Mouse (Mus musculus) gastrocnemius, postnatal 14 days (tissue): ENCODE measurements around the gene Cadm2. TPM values are rescaled to one million over a fixed set of nuclear protein-coding genes. Genes with fewer than 3 reads are reported as not detected.

Source experiments
- DNase-seq: peaks from one replicate; pipeline ENCODE4 v3.0.0; 2021; ENCODE audit warnings: mixed read lengths
- intact Hi-C: fragments of 180-260 bp; cut with DNase I; formaldehyde crosslinking; loops from one replicate; pipeline ENCODE4 v1.15.1; 2025; ENCODE audit warnings: low total_unique reads
- total RNA-seq, 2 experiments: library from RNA; stranded (reverse); gene quantifications; 2 replicates each; pipeline ENCODE4 v1.2.3; 2021

Cadm2 gene
- total RNA-seq, 2 experiments from 2014 or later = 0.59 to 1.2 TPM

DNA sequence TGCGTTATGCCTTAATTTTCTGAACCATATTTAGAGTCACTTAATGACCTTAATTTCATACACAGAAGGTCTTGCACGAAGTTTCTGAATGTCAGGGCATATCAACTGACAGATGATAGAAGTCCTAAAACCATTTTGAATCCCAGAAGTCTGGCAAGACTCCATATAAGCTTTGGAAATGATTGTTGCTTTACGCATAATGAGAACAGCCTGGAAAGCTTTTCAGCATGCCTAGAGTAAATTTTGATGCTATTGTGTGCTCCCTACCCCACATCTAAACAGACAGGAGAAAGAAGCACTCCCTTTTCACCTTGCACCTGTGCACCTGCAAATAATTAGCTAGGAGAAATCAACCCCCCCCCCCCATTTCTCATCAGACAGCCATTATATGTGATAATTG, 102.4 kb downstream of the Cadm2 start:
- DNase-seq = no peak
- intact Hi-C loops = no loop called here

DNA sequence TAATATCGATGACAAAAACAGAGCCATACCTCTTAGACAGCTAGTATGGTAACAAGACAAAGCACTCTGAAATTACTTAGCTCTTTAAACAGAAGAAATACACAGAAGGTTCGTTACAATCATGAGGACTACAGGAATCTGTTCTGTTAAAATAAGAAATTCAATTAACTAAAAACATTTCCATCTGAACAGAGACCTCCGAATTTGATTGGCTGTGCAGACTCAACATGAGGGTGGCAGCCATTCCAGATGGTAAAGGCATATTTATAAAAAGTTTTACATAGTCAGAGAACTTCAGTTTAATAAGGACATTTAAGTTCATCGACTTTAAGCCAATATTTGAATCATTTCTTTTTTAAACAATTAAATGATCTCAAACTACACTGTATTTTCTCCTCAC, 105.2 kb downstream of the Cadm2 start:
- no peak for DNase-seq
- intact Hi-C loops = no loop called here

DNA sequence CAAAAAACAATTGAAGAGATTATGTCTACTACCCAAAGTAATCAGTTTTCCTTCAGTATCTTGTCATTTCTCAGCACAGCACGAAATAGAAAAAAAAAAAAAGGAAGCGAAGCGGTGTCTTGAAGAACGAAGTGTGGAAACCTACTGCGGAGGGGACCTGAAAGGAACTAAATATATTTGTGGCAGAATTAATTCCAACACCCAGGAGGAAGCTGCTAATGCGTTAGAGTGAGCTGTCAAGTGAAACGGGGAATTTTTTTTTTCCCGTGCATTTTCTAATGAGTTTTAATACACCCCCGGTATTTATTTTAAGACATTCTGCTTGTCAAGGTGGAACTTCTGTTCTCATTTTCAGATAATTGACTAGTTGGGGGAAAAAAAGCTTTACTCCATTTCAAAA, 111.6 kb downstream of the Cadm2 start:
- no peak for DNase-seq
- intact Hi-C loops = no loop called here

DNA sequence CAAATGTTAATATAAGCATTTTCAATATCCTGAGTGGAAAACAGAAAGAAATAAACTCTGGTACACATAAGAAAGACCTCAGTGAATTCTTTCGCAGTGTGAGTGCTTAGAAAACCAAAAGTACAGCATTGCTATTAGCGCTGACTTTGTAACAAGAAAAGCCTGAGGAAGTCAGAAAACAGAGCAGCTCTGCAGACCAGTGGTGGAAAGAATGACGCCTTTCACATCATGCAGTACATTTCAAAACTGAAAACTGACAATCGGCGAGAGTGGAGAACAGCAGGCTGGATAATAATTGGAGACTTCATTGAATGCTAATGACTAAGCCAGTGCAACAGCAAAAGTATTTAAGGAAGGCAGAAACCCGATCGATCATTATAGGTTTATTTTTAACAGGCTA, 138.2 kb downstream of the Cadm2 start:
- intact Hi-C loops = no loop called here

DNA sequence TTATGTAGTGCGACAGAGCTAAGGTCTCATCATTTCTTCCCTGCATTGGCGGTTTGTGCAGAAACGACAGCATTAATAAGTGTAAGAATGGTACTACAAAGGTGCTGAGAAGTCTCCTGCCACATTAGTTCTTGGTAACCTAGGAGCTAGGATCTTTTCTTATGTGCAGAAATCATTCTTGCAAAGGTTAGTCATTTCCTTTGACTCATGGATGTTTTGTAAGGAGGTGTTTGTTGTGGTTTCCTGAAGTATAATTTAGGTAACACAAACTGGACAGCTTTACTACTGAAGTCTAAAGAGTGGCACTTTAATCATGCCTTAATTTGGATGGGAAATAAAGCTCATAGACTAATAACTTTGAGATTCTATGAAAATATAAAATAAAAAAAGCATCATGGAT, 153.7 kb downstream of the Cadm2 start:
- no peak for DNase-seq
- intact Hi-C loops = no loop called here

More for the DNA sequence above, 138.2 kb downstream of the Cadm2 start:
- no peak for DNase-seq

DNA sequence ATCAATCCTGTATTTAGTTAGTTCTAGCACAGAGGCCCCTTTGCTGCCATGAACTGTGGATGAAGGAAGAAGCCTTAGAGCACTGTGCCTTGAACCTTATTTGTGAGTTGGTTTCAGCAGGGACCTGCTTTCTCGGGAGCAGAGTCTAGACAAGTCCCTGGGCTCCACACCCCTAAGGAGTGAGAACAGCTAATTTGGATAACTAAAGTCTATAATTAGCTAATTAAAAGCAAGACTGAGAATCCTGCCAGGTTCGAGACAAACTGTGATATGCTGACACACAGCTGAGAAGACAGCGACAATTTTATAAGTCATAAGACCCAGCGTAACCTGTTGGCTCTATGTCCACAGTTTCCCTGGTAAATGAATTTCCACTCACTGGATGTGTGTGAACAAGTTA, 184.4 kb downstream of the Cadm2 start:
- intact Hi-C loops = no loop called here
- no peak for DNase-seq

DNA sequence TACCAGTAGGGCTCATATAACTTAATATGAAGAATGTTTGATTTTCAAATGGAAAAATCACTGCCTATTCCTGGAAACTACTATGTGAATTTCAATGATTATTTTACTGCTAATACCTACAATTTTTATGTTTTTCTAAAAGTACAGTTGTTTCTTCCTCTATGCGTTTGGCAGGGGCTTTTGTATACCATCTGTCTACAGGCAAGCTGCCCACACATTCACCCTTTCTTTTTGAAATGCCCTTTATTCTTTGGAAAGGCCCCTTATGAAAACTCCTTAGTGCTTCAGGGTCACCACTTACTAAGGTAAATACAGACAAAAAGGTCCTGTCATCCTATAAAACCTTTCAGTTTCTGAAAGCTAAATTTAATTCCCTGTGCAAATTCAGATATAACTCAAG, 195.3 kb downstream of the Cadm2 start:
- no peak for DNase-seq
- intact Hi-C loops = no loop called here

DNA sequence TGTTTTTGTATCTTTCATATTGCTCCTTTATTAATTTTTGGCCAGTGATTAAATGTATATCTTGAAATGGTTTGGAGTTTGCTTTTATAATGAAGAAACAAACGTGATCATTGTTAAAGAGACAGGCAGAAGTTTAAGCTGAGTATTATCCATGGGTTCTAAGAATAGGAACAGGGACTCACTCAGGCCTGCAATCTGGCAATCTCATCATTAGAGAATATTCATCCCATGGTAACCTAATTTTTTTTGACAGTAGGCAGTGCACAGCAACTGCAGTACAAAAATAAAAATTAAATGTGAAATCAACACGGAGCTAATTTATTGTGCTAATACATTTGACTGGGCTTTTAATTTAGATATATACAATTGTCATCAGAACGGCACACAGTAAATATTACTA, 209.8 kb downstream of the Cadm2 start:
- DNase-seq = no peak
- intact Hi-C loops = no loop called here

DNA sequence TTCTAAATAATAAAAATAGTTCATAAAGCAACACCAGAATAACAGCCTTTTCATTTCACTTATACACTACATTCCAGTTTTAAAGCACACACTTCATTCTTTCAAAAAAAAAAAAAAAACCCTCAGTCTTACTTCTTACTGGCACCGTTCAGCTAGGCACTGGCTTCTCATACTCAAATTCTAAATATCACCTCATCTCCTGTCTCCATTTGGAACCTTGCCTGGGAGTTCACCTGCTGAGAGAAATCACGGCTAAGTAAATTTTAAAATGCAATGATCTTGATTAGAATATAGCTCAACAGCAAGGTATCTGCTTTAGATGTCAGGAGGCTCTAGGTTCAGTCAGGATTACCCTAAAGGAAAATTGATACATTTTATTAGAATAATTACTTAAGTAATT, 210.2 kb downstream of the Cadm2 start:
- no peak for DNase-seq
- intact Hi-C loops = no loop called here

DNA sequence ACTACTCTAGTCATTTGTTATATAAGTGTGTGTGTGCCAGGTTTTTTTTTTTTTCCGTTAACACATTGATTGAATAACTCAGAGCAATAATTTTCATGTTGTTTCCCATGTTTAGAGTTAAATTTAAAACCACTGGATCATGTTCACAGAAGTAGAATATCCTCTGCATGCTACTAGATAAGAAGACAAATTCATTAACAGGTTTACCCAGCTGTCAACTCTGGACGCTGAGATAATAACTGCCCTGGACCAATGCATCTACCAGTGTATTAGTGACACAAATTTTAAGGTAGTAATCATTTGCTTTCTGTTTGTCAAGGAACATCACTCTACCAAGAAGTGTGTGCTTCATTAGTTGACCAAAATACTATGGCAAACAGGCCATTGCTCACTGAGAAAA, 253.0 kb downstream of the Cadm2 start:
- intact Hi-C loops = no loop called here
- DNase-seq = no peak

DNA sequence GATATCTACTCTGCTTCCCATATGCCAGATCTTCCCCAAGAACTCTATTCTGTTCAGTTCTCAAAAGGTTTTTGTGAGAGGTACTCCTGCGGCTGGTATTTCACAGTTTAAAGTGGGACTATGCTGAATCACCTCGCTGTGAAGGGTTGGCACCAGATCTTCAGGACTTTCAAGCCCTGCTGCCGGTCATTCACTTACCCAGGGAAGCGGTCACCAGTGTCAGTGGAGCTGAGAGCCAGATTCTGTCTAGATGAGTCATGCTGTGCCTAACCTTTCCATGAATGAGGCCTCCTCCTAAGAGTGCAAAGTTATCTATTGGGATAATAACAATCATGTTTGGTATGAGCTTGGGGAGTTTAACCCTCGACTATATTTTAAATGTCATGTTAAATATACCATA, 272.7 kb downstream of the Cadm2 start:
- intact Hi-C loops = no loop called here
- DNase-seq = no peak

DNA sequence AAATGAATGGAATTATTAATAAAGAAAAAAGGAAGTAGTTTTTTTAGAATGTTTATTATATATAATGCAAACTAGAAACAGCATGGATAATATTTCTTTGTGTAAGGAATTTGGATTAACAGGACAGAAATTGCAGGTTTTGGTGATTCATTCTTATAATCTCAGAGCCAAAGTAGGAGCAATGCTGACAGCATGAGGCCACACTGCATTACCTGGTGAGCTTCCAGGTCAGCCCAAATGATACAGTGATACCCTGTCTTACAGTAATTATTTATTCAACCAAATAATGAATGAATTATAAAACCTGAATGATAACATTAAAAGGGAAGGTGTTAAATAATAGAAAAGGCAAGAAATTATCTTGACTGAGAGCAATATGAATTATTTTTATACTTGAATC, 273.1 kb downstream of the Cadm2 start:
- intact Hi-C loops = no loop called here
- no peak for DNase-seq

DNA sequence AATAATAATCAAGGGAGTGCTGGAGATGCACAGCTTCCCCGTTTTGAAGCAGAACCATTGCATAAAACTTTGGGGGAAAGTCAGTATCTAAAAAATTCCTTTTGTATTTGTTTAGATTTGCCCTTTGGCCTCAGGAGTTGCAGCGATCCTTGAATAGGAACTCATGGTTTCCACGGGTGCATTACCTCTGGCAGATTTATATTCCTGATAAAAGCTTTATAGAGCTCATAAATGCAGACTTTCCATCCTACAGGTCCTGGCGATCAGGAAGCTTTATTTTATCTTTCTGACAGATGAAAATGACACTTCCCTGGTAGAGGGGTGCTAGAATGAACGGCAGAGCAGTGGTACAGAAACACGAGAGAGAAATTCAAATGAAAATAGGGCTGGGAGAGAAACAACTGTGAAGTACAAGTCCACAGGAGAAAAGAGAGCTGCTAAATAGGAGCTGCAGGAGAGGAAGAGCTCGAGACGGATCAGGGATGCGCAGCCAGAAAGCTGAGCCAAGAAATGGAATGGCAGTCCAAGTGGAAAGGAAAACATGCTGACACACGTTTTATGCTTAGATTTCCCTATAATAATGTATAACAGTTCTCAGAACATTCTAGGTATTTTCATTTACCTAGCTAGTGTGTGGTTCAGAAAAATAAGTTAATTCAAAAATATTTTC, 274.0 kb downstream of the Cadm2 start:
- DNase-seq = no peak
- intact Hi-C loops = no loop called here

DNA sequence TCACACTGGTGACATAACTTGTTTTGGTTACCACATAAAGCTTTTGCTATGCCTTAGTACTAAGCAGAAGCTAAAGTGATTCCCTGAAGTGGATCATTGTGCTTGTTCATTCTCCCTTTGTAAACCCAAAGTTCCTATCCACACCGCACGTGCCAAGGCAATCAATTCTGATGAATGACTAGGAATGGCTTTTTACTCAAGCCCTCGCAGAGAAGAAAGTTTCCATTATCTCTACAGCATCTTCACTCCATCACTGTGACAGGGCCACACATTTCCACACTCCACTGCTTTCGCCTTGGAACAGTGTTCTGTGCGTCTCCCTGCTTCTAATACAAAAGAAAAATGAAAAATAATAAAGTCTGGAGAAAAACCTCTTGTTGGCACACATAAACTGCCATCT, 276.5 kb downstream of the Cadm2 start:
- intact Hi-C loops = no loop called here
- no peak for DNase-seq

DNA sequence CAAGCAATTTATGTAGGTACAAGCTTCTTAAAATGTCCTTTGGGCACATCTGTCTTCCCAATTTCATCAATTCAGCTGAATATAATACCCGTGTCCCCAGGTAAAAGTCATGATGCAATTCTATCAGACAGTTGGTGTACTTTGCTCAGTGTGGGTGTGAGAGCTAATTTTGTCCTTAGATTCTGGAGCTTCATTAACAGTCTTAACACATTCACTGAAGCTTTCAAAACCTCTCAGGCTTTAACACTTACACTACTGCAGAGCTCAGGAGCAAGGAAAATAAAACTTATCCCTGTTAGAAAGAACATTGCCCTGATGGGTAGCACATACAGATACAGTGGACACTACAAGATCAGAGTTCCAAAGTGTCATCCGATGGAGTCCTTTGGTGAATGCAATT, 309.7 kb downstream of the Cadm2 start:
- intact Hi-C loops = no loop called here
- no peak for DNase-seq

DNA sequence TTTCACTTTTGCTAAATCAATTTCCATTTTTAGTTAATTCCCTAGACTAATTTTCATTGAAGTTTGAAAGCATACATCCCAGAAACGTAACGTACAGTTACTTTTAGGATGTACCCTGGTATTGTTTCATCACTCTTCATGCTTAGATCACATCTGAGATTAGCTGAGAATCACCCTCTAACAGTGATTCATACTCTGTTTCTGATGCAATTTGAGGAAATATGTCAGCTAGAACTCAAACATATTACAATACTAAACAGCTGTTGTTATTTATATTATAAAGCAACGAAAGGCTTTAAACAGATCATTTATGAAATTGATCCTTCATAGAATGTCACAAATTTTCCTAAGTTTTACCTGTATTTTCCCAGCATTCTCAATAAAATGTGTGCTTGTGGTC, 336.0 kb downstream of the Cadm2 start:
- DNase-seq = no peak
- intact Hi-C loops = no loop called here

DNA sequence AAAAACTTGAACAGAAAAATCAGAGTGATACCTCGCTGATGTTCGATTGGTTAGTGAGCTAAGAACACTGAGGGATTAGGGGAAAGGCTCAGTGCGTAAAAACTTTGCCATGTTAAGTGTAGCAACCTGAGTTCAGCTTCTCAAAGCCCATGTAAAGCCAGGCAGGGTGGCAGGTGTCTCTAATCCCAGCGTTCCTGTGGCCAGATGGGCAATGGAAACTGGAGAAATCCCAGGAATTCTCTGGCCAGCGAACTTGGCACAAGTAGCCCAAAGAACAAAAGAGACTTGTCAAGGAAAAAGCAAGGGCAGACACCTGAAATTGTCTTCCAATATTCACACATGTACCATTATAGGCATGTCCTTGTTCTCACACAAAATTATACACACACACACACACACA, 377.1 kb downstream of the Cadm2 start:
- no peak for DNase-seq
- intact Hi-C loops = no loop called here

DNA sequence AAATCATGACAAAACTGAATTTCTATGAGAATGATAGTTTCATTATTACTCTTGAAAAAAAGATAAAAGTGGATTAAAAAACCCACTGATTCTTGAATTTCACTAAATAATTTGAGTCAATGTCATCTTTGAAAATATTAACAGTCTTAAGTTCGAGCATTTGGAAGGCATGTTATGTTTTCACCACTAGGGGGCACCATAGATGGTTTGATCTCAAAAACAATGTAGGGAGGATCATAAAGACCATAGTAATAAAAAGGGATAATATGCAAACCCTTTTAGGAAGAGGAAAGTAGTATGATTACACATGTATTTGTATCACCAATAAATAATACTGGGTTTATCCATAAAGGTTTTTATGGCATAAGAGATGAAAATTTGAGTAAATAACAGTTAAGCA, 385.8 kb downstream of the Cadm2 start:
- intact Hi-C loops = no loop called here

DNA sequence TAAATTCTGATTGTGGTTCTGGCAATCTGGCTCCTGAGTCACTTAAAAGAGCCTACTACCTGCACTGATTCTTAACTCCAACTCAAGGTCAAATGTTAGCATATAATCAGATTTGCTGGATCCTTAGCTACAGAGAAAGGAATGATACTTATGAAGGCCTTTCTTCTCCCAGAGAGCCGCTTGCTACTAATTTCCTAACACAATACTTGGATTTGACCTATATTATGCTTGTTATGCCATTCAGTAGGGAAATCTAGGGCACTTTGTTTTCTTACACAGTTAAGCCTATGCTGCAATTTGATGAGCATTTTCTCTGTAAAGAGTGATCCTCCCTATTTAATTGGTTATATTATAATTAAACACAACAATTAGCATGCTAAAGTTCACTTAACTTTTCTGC, 394.0 kb downstream of the Cadm2 start:
- DNase-seq = no peak
- intact Hi-C loops = no loop called here

More for the DNA sequence above, 385.8 kb downstream of the Cadm2 start:
- no peak for DNase-seq

DNA sequence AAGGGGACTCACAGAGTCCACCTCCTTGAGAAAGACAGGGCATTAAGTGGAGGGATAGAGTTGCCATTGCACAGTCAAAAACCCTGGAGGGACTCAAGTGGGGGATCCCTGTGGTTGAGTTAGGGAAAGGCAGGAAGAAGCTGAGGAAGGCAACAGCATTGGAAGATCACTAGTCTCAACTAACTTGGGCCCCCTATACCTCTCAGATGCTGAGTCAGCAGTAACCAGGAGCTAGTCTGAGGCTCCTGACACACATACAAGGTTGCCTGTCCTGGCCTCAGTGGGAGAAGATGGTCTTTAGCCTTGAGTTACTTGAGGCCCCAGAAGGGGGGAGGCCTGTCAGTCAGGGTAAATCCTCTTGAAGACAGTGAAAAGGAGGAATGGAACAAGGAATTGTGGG, 417.4 kb downstream of the Cadm2 start:
- no peak for DNase-seq
- intact Hi-C loops = no loop called here

DNA sequence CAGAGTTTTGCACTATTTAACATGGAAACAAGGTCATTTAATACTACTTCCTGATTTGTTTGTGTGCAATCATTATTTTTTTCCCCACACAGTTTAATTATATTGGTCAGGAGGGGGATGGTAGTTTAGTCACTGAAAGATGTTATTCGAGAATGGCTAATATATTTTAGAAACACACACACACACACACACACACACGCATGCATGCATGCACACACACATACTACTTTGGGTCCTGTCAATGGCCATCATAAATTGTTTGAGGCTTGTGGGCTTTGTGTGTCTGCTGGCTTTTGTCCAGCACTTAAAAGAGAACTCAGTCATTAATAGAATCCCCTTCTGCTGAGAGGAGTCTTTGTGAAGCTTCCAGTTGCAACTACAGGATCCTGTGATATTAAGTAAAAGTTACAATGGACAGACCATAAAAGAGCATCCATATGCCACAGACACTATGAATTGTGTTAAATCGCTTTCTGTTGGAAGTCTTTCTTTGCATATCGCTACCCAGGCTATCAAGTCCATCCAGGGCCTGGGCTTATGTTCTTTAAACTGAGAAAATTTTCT, 427.8 kb downstream of the Cadm2 start:
- no peak for DNase-seq
- intact Hi-C loops = no loop called here

DNA sequence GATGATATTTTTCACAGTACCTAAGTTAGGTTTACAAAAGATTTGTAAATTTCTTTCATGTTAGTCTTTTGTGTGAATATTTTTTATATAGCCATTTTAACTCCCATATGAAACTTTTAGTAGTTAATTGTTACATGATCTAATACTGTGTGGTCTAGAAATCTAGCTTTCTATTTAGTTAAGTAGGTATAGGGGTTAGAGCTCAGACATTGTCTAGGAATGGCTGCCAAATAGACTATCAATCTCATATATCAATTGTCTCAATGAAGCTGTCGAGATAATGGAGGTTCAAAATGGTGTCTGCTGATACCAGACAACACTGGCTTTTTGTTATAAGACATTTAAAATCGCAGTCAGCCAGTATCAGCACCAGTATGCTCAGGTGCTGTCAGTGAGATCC, 428.3 kb downstream of the Cadm2 start:
- DNase-seq = no peak
- intact Hi-C loops = no loop called here
